Mouse (Mus musculus) layer of hippocampus, adult 2 months (tissue): Measurements from ENCODE around the gene Btbd9. TPM values are rescaled to one million over a fixed set of nuclear protein-coding genes. Genes with fewer than 3 reads are reported as not detected.

ENCODE experiments used
- DNase-seq, 2 experiments: peaks; one replicate each; pipeline ENCODE4 v3.0.0; 2022; ENCODE audit warnings: low spot score in 2 of 2
- H3K27ac ChIP-seq: fragments of 200-600 bp; 2 replicates; pipeline ENCODE4 v1.8.1; 2022
- H3K4me3 ChIP-seq: fragments of 200-600 bp; 2 replicates; pipeline ENCODE4 v1.8.1; 2022; ENCODE audit warnings: mild to moderate bottlenecking
- CTCF ChIP-seq: fragments of 200-600 bp; conservative IDR thresholded peaks from 2 replicates; pipeline ENCODE4 v1.8.1; 2022; ENCODE audit warnings: antibody characterized with exemption, mild to moderate bottlenecking, moderate library complexity
- total RNA-seq, 2 experiments: library from RNA; stranded (reverse); gene quantifications; 2 replicates each; pipeline ENCODE4 v1.2.3; 2021

The Btbd9 gene
- total RNA-seq, 2 experiments from 2014 or later: 168 to 187 TPM

DNA sequence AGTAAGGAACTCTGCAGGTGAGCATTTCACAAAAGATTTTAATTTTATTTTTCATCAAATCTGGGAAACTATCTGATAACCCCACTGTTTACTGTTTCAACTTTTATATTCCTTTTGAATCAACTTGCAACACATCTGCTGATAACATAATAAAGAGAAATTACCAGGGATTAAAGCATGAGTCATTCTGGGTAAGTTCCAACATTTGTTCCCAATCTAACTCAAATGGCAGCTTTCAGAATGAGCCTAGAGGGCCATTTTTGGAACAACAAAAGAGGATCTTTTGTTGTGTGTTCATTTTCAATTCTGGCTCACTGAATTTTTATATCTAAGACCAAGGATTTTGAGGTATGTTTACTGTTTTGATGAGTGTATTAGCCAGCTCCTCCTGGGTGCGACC is 185.1 kb downstream of the Btbd9 start:
- peak in 1 of 2 experiments; percentile 39 for DNase-seq
- no peak for TF ChIP-seq CTCF
- H3K4me3 ChIP-seq: no peak overlapping the region
- H3K27ac ChIP-seq: peak overlapping the region; percentile 86

DNA sequence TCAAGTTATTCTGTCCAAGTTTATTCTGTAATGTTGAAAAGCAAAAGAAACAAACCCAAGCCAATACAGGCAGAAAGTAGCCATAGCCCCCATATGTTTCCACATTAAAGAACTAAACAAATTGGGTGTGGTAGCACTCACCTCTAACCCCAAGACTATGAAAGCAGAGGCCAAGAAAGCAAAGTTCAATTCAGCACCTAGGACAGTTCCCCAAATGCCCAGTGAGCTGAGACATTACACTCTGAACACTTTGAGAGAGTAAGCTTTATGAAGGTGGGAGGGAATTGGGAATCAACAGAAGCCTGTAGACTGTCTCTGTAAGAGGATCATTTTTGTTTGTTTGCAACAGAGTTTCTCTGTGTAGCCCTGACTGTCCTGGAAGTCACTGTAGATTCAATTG is 186.6 kb downstream of the Btbd9 start:
- no peak overlapping the region for H3K4me3 ChIP-seq
- DNase-seq: no peak
- no peak for TF ChIP-seq CTCF
- peak overlapping the region; percentile 86 for H3K27ac ChIP-seq

DNA sequence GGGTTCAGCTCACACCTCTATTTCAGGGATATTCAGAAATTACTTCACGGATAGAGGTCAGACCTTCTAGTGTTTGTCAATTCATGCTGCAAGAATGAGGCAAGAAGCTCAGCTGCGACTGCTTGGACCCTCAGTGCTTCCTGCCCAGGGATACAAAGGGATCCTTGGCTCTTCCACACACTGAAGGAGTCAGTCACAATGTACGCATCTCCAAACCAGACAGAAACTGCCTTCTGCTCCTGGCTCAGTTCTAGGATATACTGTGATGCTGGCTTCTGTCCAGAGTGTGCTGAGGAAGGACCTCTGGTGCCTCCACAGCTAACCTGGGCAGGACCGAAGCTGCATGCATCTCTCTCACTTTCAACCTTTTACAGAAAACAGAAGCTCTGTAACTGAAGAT is 187.5 kb downstream of the Btbd9 start:
- Histone ChIP-seq H3K27ac (peak overlapping the region; percentile 86), H3K4me3 (no peak overlapping the region; the same call in 1 of the 2 replicates)
- no peak for TF ChIP-seq CTCF
- no peak for DNase-seq

DNA sequence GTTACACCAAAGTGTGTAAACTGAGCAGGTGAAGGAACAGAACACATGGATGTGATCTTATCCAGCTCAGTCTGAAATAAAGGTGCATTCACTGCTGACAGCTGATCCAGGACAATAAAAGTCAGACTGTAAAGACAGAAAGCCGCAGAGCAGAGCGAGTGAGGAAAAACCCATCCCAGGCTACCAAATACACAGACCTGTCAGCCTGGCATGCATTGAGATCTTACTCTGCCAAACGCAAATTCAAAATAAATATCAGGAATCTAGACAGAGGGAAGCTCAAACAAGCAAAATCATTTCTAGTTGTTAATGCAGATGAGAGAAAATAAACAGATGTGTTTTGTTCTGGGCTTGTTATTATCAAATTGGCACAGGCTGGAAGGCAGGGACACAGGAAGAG is 187.9 kb downstream of the Btbd9 start:
- no peak for TF ChIP-seq CTCF
- Histone ChIP-seq H3K4me3 (no peak overlapping the region), H3K27ac (peak overlapping the region; percentile 86)
- DNase-seq: no peak

DNA sequence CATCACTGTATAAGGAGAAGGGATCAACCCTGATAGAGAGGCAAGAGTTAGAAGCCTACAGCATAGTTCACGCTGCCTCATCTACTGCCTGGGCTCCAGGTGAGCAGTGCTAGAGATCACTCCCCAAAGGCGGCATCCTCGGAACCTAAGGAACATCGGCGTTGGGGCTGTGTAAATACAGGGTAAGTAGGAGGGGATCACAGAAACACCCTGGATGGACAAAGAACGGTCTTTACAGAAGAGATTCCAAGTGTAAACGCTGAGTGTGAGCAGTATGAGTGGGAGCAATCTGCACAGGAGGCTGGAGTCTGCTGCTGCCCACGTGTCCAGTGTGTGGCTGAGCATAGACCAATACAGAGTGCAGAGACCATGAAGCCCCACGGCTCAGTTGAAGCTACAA is 190.0 kb downstream of the Btbd9 start:
- H3K4me3 ChIP-seq: no peak overlapping the region
- no peak for TF ChIP-seq CTCF
- H3K27ac ChIP-seq: peak overlapping the region; percentile 25
- no peak for DNase-seq

DNA sequence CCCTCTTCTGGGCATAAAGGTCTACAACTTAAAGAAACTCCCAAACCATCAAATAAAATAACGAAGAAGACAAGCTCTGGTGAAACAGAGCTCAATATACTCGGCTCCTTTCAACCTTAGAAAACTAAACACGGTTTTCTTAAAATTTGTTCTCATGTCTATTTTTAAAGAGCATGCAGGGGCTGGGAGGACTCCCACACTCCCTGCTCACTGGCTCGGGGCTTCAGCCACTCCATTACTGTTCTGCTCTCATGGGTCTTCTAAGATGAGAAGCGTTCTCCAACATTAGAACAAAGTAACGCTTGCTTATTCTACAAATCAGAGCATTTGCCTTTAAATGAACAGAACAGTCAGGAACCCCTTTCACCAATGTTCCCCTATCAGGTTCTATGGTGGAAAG is 192.6 kb downstream of the Btbd9 start:
- no peak overlapping the region for H3K4me3 ChIP-seq
- no peak for TF ChIP-seq CTCF
- H3K27ac ChIP-seq: no peak overlapping the region
- no peak for DNase-seq

DNA sequence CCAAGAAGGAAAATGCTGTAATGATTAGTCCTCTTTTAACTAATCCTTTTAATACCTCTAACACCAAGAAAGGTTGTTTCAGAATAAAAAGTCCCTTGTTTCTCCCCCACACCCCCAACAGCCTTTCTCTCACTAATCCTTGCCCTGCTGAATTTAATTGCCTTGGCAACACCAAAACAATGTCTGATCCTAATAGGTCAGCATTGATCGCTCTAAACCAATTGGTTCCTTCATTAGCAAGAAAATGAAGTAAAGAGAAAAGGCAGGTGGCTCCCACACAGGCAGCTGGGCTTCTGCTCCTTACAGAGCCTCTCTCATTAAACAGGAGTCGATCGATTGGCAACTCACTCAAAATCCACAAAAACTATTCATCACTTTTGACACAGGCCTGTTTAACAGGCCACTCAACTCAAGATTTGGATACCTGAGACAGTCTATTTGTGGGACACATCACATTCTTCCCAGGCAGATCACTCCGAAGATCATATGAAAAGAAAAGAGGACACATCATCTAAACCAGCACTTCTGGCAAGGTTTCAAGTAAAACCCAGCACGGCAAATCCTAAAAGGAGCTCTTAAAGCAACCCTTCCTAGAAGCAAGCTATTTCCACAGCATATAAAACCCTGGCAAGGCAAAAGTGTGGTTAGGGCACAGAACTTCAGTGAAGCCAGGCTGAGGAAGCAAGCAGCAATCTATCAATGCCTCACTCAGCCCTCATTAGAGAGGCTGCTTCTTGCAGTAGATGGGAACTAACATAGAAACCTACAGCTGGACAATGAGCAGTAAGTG is 197.9 kb downstream of the Btbd9 start:
- DNase-seq: peak in 1 of 2 experiments; percentile 34
- Histone ChIP-seq H3K4me3 (no peak overlapping the region), H3K27ac (peak overlapping the region; percentile 64)
- no peak for TF ChIP-seq CTCF

DNA sequence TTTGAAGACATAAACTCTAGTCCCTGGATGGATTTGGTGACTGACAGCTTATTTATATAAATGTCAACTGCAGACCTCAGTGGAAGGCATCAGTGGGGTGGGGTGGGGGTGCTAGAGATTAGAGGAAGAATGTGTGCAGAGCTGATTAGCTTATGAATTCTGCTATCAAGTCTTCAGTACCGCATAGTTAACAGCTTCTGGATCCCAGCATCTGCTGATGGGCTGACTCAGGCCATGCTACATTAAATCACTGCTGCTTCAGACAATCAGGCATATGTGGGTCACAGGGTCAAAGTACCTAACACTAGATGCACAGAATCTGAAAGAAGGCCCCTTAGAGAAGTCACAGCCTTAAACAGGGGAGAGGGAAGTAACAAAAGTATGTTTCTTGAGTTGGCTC is 198.5 kb downstream of the Btbd9 start:
- H3K4me3 ChIP-seq: no peak overlapping the region
- no peak for TF ChIP-seq CTCF
- no peak for DNase-seq
- peak overlapping the region; percentile 64 for H3K27ac ChIP-seq

DNA sequence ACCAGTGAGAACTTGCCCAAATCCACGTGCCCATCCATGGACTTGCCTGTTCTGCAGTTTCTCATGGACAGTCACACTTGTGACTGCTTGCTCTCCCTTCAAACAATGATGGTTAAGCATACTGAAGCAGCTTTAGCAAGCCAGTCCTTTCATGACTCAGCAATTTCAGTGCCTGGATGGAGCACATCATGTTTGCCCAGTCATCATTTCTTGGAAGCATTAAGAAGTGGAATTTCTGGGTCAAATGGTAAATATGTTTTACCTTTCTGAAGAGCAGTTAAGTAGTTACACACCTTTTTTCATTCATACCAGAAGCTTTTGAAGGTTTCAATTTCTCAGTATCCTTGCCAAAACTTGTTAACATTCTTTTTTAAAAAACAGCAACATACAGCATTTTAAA is 201.2 kb downstream of the Btbd9 start:
- Histone ChIP-seq H3K27ac (no peak overlapping the region), H3K4me3 (no peak overlapping the region)
- no peak for DNase-seq
- TF ChIP-seq CTCF: no peak

DNA sequence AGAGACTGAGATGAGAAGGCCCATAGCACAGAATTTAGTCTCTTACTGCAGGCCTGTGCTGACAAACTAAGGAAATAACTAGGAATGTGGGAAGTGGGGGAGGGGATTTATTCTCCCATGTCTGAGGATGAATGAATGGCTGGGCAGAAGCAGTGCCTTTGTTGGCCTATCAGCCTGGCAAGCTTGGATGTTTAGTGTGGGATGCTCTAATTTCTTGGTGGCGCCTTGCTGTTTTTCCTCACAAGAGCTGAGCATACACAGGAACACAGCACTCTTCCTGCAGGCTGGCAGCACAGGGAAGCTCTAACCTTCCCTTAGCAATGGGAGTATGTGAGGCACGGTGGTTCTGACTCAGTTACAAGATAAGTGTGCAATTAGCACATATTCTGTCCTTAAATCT is 207.7 kb downstream of the Btbd9 start:
- peak in 1 of 2 experiments; percentile 9 for DNase-seq

DNA sequence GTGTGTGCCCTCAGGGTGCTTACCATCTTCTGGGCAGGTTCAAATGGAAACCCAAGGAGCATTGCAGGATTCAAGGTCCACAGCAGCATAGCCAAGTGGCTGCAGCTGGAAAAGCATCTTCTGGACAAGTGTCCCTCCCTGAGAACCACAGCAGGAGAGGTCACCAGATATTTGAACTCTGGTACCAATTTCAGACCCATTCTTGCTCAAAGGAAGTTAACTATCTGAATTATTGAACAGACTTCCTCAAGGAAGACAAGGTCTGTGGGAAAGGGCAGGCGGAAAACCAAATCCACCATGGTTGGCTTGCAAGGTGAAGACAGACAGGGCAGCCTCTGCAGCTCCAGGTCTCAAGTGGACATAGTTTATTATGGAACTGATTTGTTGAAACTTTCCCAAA is 211.6 kb downstream of the Btbd9 start:
- no peak for DNase-seq
- no peak for TF ChIP-seq CTCF
- Histone ChIP-seq H3K27ac (no peak overlapping the region), H3K4me3 (no peak overlapping the region)

More for the DNA sequence above, 207.7 kb downstream of the Btbd9 start:
- no peak overlapping the region for H3K4me3 ChIP-seq
- TF ChIP-seq CTCF: no peak
- peak overlapping the region; percentile 33; the same call in 1 of the 2 replicates for H3K27ac ChIP-seq

DNA sequence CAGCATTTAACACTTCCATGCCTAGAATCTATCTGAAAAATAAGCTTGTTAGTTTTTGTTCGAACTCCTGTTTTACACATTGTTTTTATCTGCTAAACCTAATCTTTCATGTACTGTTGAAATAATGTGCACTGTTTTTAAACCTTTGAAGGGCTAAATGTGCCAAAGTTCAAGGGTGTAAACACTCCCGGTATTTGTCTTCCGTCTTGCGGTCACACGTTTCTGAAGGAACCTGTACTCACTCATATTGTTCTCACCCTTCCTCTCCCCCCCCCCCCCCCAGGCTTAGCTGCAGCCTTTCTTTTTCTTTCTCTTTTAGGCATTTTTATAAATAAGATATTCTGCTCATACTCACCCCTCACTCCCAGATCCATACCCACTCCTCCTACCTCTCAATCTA is 212.9 kb downstream of the Btbd9 start:
- TF ChIP-seq CTCF: no peak
- H3K4me3 ChIP-seq: no peak overlapping the region
- DNase-seq: no peak
- H3K27ac ChIP-seq: no peak overlapping the region

DNA sequence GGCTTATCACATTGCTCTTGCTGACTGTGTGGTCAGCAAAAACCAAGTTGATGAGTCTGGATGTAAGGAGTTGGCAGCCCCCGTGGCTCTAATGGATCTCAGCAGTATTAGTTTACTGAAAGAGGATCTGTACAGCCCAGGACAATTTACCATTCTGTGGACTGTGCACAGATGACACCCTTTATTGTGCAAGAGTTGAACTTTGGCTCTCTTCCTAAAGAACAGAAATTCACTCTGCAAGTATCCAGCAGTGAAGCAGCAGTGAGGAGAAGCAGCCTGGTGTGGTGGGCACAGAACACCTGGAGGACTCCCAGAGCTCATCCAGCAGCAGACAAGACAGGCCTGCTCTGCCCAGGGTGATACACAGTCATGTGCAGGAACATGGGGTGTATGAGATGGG is 215.6 kb downstream of the Btbd9 start:
- H3K4me3 ChIP-seq: no peak overlapping the region
- TF ChIP-seq CTCF: no peak
- no peak overlapping the region for H3K27ac ChIP-seq
- no peak for DNase-seq

DNA sequence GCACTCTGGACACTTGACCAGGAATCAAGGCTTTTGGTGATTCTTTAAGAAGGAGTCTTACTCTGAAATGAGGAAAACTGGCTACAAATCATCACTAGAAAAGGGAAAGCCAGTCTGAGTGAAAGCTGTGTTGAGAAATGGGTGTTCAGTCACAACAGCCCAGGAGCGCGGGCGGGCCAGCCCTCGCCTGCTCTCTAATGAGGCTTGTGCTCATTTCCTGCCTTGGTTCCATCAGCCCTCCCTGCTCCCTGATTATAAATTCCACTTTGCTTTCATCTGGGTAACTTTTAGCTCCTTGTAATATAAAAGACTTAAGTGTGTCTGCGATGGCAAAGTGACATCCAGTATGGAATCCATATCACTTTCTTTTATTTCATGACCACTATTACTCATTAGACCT is 216.9 kb downstream of the Btbd9 start:
- 0 out of 2 replicates have a peak overlapping the region, but pooled peaks have one; percentile 23 for H3K27ac ChIP-seq
- TF ChIP-seq CTCF: no peak
- DNase-seq: peak; percentile 49 to 67
- no peak overlapping the region for H3K4me3 ChIP-seq
